Mouse (Mus musculus) yolk sac, embryonic 10.5 days (tissue): ENCODE data around the gene Tcp10c.
"Not testable (repeated sequence)": the region's sequence is repeated elsewhere in the genome, so short reads cannot be mapped to it uniquely, and the experiment has no call there.

Experiments
- DNase-seq: peaks from one replicate; pipeline ENCODE4 v3.0.0-alpha.2; 2017; ENCODE audit warnings: low spot score

Gene Tcp10c

GRCm38 (mm10) chr17:13354521-13354920 is at the start of gene Tcp10c:
Gene Tcp10c, plus strand, starts transcription at chr17:13354572.
- DNase-seq, result not testable (repeated sequence)

- DNase-seq, result not testable (repeated sequence)
Measured at GRCm38 (mm10) chr17:13307852-13308251, 46.5 kb upstream of the Tcp10c start.

- not testable (repeated sequence) for DNase-seq
Measured at GRCm38 (mm10) chr17:13308344-13308743, 46.0 kb upstream of the Tcp10c start.

- DNase-seq, result not testable (repeated sequence)
Measured at GRCm38 (mm10) chr17:13308746-13309145, 45.6 kb upstream of the Tcp10c start.

- DNase-seq, result not testable (repeated sequence)
Measured at GRCm38 (mm10) chr17:13309182-13309631, 45.2 kb upstream of the Tcp10c start.

- DNase-seq, result not testable (repeated sequence)
Measured at GRCm38 (mm10) chr17:13329967-13330366, 24.4 kb upstream of the Tcp10c start.

- not testable (repeated sequence) for DNase-seq
Measured at GRCm38 (mm10) chr17:13331179-13331578, 23.2 kb upstream of the Tcp10c start.

- DNase-seq, result not testable (repeated sequence)
Measured at GRCm38 (mm10) chr17:13332496-13332895, 21.9 kb upstream of the Tcp10c start.

- not testable (repeated sequence) for DNase-seq
Measured at GRCm38 (mm10) chr17:13336979-13337749, 17.2 kb upstream of the Tcp10c start.

- DNase-seq, result not testable (repeated sequence)
Measured at GRCm38 (mm10) chr17:13337931-13338330, 16.4 kb upstream of the Tcp10c start.

- DNase-seq, result not testable (repeated sequence)
Measured at GRCm38 (mm10) chr17:13340071-13340470, 14.3 kb upstream of the Tcp10c start.

GRCm38 (mm10) chr17:13345923-13346322 is 8.4 kb upstream of the Tcp10c start:
- DNase-seq, result not testable (repeated sequence)

GRCm38 (mm10) chr17:13349563-13349962 is 4.8 kb upstream of the Tcp10c start:
- DNase-seq, result not testable (repeated sequence)

- DNase-seq, result not testable (repeated sequence)
Measured at GRCm38 (mm10) chr17:13353249-13353648, 1.1 kb upstream of the Tcp10c start.

- DNase-seq, result not testable (repeated sequence)
Measured at GRCm38 (mm10) chr17:13362489-13362888, 8.1 kb downstream of the Tcp10c start.

- not testable (repeated sequence) for DNase-seq
Measured at GRCm38 (mm10) chr17:13363773-13364172, 9.4 kb downstream of the Tcp10c start.

- DNase-seq, result not testable (repeated sequence)
Measured at GRCm38 (mm10) chr17:13364196-13364595, 9.8 kb downstream of the Tcp10c start.

- not testable (repeated sequence) for DNase-seq
Measured at GRCm38 (mm10) chr17:13367181-13367580, 12.8 kb downstream of the Tcp10c start.

- not testable (repeated sequence) for DNase-seq
Measured at GRCm38 (mm10) chr17:13368658-13369057, 14.3 kb downstream of the Tcp10c start.

GRCm38 (mm10) chr17:13370746-13371145 is 16.4 kb downstream of the Tcp10c start:
- not testable (repeated sequence) for DNase-seq

- not testable (repeated sequence) for DNase-seq
Measured at GRCm38 (mm10) chr17:13378341-13378740, 24.0 kb downstream of the Tcp10c start.

GRCm38 (mm10) chr17:13379951-13380615 is 25.7 kb downstream of the Tcp10c start:
- DNase-seq, result not testable (repeated sequence)

- not testable (repeated sequence) for DNase-seq
Measured at GRCm38 (mm10) chr17:13381286-13381685, 26.9 kb downstream of the Tcp10c start.
